Mouse (Mus musculus) central nervous system, embryonic 14 days (tissue): Measurements from ENCODE around the gene Plekha3. TPM values are rescaled to one million over a fixed set of nuclear protein-coding genes. Genes with fewer than 3 reads are reported as not detected.

Experiments
- polyA plus RNA-seq: library from polyadenylated mRNA; depleted of rRNA; stranded (reverse); fragments of >200 nt; gene quantifications from 2 replicates; pipeline ENCODE4 v1.2.3, GENCODE M21; 2012; rRNA removed

Plekha3 gene
- 17.5 and 18.6 TPM in 2 replicates for polyA plus RNA-seq

GRCm38 (mm10) chr2:76674725-76675427, at the start of gene Plekha3:
Gene Plekha3 (plus strand): TSS chr2:76675281.

GRCm38 (mm10) chr2:76647883-76648570, 27.1 kb upstream of the Plekha3 start, which contains the start of the genes Prkra and Pjvk:
Gene Prkra (minus strand): TSS chr2:76648015.
Gene Pjvk (plus strand): TSS chr2:76648476.

GRCm38 (mm10) chr2:76672966-76673392, 2.1 kb upstream of the Plekha3 start, which contains the start of gene Fkbp7:
Gene Fkbp7 (minus strand): TSS chr2:76673116.

Other genes with a start within 250 kb of the Plekha3 start
- gene Prkra, start 27.3 kb upstream of the Plekha3 start, polyA plus RNA-seq: 85.6 and 93.0 TPM in 2 replicates
- 0.68 and 0.78 TPM in 2 replicates for gene Pjvk, start 26.8 kb upstream of the Plekha3 start, polyA plus RNA-seq
- gene Fkbp7, start 2.2 kb upstream of the Plekha3 start, polyA plus RNA-seq: 15.5 and 28.6 TPM in 2 replicates